Mouse (Mus musculus) CD4-positive, CD25-positive, alpha-beta regulatory T cell, adult 4 months (primary cell): ENCODE results near the gene Cd47. TPM values are rescaled to one million over a fixed set of nuclear protein-coding genes. Genes with fewer than 3 reads are reported as not detected.

Experiments
- ATAC-seq: one replicate; pipeline ENCODE4 v1.8.0; 2017
- polyA plus RNA-seq, 2 experiments: library from polyadenylated mRNA; unstranded; fragments of 100-300 nt; shearing (Covaris generic); gene quantifications; one replicate each; pipeline ENCODE4 v1.2.1; 2017

The Cd47 gene
- 100 to 1,000 TPM; 184 to 254 TPM for polyA plus RNA-seq

DNA sequence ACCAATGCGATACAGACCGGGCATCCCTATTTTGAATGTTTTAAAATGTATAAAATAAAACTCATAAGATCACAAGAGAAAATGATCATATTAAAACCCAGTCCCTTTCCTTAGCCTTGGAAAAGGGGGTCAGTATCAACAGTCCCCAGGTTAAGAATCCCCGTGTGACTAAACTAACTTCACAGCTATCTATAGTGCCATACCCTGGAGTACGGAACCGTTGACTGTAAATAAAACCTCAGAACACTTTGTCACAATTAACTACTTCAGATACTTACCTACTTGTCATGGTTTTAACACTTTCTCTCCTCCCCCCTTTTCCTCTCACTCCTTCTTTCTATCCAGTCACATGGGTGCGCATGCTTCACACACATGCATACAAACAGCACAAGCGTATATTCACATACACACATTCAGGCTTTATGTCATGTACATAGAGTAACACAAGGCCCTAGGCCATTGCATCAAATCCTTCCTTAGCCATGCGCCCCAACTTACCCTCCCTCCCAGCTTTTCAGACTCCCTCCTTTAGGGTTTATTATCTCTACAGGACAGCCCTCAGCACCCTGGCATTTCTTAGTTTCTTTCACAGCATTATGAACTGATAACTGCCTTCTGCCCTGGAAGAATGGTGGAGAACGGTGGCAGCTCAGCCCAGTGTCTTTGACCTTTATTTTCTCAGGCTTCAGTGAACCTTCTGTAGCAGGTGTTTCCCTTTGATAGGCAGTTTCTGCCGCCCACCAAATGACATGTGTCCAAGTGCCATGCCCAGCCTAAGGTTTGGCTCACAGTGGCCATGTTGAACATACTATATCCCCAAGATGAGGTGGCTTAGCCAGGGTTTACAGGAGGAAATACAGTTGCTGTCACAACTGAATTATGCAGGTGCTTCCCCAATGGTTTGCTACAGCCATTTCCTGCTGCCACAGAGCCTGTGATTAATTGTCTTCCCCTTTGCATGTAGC lies at the start of gene Cd47:
TSS of gene Cd47 (plus strand) at position 937 of the 965 bp plus-strand sequence.
- ATAC-seq: peak; percentile 45

DNA sequence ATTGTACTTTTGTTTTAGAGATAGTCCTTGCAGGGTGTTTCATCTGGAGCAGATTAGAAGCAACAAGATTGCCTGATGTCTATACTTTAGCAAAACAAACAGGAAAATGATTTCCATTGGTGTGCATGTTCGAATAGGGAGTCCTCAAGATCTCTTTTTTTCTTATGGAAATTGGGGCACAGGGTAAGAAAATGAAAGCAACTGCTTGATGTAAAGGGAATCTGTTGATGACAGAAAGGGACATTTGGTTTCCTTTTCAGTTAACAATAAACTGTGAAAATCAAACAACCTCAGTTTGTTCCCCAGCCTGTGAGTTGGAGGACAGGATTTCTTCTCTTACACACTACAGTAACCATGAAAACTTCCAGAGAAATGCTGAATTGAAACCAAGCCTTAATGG lies 47.4 kb upstream of the Cd47 start:
- no peak for ATAC-seq

DNA sequence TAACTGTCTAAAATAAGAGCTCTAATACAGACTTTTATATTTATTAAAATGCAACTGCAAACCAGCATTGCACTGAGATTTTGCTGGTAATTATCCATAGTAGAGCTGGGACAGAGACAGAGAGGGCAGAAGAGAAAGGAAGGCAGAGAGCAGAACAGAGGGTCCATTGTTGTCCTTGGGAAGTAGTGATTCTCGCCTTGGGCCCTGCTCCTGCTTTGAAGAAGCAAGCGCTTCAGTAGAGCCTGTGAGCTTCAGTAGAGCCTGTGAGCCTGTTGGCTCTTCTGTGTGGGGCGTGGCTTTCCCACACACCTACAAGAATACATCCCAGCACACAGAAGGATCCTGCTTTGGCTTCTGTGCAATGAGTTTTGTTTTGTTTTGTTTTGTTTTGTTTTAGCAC lies 47.0 kb upstream of the Cd47 start:
- ATAC-seq: no peak

DNA sequence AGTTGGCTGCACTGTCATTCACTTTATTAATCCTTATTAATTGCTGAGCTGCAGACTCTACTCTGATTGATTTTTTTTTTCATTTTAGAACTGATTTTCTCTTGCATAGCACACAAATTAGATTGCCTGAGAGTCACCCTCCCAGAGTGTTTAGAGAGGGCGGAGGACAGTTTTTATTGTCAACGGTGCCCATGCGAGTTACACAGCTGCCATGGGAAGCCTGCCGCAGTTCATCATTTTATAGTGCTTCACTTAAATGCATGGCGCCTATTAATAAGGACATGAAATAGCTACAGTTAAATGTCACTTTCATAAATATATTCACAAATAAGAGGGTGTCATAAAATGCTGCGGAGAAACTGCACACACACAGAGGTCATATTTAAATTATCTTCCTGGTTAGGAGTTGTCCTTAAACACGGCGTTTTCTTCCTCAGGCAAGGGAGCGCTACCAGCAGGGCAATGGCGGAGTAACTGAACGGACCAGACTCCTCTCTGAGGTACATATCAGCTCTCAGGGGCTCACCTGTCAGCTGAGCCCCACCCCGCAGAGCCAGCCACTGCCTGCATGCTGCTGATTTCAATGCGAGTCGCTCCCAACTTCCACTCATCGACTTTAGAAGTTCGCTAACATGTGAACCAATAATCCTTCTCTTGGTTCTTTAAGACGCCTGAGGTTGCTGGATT lies 39.7 kb upstream of the Cd47 start:
- no peak for ATAC-seq

DNA sequence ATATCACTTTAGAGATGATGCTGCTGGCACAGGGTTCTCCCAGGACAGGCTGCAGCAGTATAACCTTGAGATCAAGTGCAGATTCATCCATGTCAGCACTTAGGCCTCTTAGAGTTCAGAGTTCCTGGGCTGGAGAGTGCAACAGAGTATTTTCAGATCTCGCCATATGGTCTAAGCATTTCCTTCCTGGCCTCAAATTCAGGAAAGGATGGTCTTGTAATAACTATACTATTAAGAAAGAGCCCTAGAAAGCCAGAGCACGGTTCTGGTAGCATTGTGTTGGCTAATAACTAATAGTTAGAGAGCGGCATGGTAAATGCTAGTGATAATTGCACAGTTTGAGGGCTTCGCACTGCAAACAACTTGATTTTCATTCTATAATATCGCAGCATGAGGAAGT lies 38.4 kb upstream of the Cd47 start:
- no peak for ATAC-seq

DNA sequence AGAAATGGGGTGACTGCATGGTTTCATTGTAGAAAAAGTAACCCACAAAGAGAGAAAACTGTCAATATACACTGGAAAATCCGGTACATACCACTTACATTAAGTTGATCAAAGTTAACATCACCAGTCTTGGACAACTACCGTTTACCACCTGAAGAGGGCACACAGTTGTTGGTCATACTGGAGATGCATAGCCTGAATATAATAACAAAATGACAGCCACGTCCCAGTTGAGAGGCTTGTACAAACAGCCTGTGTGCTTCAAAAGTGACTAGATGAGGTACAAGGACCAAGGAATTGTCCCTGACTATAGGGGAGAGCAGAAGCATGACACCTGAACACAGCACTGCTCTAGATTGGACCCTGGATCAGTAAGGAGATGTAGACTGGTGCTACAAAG lies 34.0 kb upstream of the Cd47 start:
- peak; percentile 99 for ATAC-seq

DNA sequence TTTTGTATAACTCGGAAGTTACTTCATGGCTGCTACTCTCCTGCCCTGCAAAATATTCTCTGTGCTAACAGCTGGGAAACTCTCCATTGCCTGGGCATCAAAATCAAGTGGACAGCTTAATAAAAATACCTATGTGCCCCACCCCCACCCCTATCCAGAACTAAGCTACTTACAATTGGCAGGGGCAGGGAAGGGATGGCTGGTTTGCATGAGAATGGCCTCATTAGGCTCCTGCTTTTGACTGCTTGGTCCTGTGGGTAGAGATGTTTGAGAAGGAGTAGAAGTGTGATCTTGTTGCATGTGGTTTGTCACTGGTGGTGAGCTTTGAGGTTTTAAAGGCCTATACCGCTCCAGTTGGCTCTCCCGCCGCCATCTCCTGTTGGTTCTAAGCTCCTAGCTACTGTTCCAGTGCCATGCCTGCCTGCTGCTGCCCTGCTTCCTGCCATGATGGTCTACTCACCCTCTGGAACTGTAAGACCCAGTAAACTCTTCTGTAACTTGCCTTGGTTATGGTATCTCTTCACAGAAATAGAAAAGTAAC lies 31.8 kb upstream of the Cd47 start:
- no peak for ATAC-seq

DNA sequence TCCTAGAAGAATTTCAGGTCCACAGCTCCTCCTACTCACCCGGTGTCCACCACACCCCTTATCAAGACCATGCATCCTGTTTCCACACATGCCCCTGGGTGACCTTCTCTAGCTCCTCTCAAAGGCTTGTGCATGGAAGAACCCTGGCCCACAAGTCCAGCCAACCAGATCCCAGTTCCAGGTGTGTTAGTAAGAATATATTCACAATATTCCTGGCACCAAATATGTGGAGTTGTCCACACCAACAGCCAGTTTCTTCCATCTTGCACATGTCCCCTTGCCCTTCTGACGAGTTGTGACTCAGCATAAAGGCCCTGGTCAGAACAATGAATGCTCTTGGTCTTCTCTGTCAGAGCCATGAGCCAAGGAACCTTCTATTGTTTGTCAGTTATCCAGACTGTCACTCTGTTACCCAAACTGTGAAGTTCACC lies 30.5 kb upstream of the Cd47 start:
- ATAC-seq: no peak

DNA sequence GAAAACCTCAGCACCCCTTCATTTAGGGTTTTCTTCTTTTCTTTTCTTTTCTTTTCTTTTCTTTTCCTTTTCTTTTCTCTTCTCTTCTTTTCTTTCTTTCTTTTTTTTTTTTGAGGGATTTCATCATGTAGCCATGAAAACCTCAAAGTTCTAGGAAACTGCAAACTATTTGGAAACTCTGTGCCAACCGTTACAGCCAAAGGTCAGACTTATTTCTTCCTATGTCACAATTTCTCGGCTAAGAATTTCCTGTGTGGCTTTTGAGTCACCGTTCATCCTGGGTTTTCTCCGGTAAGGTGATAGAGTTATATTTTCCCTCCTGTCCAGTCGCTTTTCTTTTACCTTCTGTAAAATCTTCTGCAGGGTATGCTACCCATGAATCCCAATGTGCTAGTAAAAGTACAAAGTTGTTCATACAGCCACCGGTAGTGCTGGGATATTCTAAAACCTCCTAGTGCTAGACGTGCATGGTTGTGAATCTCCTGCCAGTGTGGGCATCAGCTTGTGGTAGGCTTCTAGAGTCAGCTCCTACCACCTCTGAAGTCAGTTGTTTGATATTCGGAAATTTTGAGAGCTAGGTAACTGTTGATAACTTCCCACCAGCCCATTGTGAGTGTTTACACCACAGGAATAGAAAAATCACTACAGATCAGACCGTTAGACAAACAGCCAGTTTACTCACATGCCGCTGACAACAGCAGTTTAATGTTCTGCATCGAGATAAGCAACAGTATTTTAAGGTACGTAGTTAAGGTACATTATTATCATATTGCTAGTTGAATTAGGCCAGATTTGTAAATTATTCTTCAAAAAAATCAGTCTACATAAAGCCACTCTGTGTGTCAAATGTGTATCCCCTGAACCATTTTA lies 29.8 kb upstream of the Cd47 start:
- no peak for ATAC-seq

DNA sequence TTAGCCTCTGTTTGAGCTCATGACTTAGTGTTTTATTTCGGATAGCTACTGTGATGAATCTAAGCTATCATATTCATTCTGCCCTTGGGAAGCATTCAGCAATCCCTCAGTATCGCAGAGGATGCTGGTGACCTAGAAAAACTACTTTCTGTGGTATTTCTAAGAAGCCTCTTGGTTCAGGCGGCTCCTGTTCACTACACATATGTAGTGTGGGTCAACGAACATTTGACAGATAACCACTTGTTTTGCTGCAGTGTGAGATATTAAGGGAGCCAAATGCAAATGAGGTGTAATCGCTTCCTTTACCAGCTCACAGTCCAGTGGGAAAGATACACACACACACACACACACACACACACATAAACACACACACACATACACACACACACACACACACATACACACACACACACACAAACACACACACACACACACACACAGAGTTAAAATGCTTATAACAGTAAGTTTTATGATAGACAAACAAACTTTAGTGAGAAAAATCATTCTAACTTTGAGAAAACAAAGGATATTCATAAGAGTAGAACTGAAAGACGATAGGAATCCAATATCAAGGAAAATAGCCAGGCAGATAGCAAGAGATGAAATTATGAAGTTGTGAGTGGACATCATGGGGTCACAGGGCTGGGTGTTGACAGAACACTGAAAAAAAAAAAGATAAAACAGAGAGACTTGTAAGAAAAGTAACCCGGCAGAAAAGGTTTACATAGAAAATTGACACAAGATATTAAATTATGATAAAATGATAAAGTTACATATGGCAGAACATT lies 28.5 kb upstream of the Cd47 start:
- no peak for ATAC-seq

DNA sequence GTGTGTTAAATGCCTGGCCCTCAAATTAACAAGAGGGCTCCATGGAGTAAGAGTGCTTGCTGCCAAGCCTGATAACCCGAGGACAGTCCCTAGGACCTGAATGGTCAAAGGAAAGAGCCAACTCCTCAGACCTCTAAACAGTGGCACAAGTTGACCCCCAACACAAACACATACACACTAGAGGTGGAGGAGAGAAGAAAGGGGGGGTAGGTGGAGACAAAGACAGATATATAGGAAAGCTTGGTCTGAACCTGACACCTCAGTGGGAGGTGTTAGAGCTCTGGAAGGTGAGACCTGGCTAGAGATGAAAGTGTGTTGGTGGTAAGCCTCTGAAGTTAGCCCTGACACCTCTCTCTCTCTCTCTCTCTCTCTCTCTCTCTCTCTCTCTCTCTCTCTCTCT lies 27.8 kb upstream of the Cd47 start:
- no peak for ATAC-seq

DNA sequence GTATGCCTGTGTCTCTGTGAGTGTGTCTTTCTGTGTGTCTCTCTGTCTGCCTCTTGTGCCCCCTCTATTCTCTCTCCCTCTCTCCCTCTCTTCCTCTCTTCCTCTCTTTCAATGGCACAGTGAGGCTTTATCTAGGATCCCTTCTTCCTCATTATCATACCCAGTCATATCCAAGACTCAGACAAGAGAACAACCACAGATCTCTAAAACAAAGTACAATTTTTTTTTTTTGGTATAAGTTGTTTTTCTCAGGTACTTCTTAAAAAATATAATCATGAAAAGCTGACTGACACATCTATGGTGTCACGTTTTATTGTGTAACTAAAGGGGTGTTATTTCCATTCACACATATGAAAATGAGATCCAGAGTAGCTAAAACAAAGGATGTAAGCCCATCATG lies 27.3 kb upstream of the Cd47 start:
- ATAC-seq: no peak

DNA sequence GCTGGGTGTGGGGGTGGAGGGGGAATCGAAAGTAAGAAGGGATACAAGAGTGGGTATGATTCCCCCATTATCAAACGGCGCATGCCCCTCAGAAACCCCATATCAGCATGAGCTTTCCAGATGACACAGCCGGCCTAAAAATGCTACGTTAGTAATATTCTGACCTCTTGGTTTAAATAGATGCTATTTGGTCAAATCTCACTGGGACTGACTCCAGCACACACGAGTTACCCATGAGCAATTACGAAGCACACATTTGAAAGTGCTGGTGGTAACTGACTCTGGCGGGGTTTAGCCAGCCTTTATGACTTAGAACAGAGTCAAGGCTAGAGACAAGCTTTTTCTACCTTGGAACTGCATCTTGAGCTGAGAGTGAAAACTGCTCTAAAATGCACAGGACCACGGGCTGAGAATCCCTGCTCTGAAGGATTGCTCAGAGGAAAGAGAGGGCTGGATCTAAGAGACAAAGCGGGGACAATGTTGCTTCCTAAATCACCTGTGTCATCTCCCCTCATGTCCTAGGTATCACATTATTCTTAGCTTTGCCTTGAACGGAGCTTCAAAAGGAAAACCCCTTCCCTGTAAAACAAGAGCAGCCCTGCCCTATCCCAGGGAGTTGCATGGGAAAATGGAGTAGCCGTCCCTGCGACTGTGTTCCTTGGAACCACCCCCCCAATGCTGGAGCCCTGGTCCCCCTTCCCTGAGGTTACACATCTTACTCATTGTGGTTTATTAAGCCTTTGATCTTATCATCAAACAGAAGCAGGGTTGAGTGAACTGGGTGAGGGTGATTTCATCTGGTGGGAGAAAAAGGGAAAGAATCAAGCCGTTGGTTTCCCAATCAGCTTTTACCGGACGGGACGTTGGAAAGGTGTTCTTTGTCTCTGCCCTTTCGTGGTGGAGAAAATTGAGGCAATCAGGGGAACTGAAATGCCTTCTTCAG lies 26.0 kb upstream of the Cd47 start:
- peak; percentile 78 for ATAC-seq

DNA sequence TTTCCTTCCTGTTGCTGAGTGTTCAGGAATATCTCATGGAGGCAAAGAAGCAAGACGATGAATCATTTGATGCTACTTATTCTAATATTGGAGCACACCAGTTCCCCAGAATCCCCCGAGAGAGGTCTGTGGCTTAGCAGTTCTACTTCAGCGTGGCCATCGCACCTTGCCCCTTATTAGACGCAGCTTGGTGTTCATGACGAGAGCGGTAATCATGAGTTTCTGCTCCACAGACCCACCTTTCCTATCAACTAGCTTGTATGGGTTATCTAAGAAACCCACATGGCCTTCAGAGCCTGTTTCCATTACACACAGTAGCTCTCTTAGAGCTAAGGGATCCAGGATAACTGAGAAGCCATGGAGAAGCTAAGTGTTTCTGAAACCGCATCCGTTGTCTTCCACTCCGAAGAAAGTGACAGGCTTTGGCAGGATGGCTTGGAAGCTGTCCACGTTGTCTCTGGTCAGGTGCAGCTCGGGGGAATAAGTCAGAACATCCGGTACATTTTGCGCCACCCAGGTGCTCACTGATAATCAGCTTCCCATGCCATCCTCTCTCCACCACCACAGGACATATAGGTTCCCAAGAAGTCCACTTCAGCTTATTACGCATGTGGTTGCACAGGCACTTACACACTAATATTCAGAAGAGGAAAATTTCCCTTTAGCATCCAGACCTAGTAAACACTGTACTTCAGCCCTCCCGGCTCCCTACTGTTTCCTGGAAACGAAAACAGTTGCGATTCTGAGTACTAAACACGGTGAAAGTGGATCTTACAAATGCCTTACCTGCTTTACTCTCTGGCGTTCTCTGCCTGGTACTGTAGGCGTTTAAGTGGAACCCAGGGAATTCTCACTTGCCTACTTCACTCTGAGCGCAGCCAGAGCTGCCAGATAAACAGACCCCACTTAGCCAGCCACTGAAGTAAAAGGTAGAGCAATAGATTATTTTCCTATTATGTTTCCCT lies 25.0 kb upstream of the Cd47 start:
- ATAC-seq: peak; percentile 61

DNA sequence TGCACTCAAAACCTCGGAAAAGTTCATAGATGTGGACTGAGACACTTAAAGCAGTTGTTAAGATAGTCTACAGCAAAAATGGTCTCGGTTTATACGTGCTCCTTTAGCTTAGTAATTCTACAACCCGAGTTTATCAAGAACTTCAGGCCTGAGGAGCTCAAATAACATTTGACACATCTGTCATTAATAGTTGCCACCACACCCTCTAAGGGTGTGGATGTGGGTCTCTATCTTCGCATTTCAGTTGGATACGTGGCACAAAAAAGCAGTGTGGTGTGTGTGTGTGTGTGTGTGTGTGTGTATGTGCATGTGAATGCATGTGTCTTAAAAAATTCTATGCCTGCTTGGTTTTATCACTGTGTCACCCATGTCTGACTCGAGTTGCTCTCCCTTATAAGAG lies 23.4 kb upstream of the Cd47 start:
- ATAC-seq: no peak

DNA sequence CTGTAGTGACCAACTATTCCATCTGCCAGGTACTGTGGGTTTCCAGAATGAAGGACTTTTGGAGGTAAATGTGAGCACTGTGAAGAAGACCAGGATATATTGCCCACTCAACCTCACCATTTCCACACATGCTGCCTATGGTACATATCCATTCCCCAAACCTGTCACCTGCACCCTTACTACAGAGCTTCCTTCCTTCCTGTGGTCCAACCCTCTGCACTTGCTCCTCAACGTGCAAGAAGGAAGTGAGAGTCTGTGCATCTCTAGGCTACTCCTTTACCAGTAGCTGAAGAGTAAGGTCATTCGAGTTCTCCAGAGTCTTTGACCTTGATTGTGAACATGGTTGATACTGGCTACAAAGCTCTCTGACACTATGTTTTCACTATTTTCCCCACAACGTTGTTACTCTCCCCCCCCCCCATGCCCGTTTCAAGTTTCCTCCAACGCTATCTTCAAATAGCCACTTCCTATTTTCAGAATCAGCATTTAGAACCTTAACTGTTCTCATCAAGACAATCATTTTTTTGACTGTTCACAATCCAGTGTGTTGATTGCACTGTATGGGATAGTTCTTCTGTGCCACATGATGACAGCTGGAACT lies 18.7 kb upstream of the Cd47 start:
- peak; percentile 80 for ATAC-seq

DNA sequence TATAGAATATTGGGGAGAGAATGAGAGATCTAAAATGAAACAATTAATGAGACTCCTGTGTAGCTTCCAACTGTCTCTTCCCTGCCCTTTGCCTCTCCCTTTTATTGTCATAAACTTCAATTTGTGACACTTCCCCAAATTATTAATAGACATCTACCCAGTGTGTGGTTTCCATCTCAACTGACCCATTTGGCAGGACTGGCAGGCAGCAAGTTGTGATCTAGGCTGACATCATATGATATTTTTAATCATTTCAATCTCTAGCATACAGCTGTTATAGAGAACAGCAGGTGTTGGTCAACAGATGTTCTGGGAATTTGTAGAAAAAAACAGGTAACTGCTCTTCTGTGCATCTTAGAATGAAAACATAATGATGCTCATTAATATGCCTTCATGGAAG lies 17.0 kb upstream of the Cd47 start:
- no peak for ATAC-seq

DNA sequence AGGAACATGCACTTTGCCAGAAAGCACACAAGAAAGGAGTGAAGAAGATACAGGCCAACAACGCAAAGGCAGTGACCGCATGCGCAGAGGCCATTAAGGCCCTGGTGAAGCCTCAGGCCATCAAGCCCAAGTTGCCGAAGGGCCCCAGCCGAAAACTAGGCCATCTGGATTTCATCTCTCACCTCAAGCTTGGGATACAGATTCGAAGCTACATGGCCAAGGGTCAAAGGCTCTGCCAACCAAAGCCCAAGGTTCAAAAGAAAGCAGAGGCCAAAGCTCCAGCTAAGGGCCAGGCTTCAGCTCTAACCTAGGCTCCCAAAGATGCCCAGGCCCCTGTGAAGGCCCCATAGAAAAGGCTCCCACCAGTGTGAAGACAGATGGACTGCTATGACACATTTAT lies 14.2 kb upstream of the Cd47 start:
- ATAC-seq: no peak

DNA sequence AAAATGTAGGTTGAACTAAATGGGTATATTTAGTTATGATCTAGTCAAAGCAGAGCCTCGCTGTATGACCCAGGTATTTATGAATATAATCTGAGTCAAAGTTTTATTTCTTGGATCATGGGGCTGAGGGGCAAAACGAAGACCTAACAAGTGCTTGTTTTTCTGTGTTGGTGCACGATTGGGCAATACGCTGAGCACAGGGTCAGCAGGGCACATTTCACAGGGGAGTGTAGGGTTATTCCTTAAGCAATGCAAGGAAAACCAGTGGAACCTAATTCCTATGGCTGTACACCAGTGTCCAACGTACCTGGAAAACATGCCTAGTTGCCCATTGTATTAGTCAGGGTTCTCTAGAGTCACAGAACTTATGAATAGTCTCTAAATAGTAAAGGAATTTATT lies 12.6 kb upstream of the Cd47 start:
- ATAC-seq: no peak
